Mouse (Mus musculus) forebrain, embryonic 16.5 days (tissue): ENCODE results near the gene Gng7. TPM values are rescaled to one million over a fixed set of nuclear protein-coding genes. Genes with fewer than 3 reads are reported as not detected.

Experiments used
- ATAC-seq: fragments of 200-750 bp; cut with Nextera tagmentation; 2 replicates; pipeline ENCODE4 v1.8.0; 2017; ENCODE audit warnings: mild to moderate bottlenecking, moderate library complexity
- H3K27ac ChIP-seq: fragments of 300-500 bp; sonication (generic); 2 replicates; pipeline ENCODE4 v1.5.1; 2014; ENCODE audit warnings: low read length, control low read depth
- H3K27me3 ChIP-seq: fragments of 300-500 bp; sonication (generic); replicated peaks from 2 replicates; pipeline ENCODE4 v1.6.1; 2014; ENCODE audit warnings: low read length; ENCODE audit not compliant: control insufficient read depth, insufficient read depth
- H3K36me3 ChIP-seq: fragments of 300-500 bp; sonication (generic); 2 replicates; pipeline ENCODE4 v1.6.1; 2014; ENCODE audit not compliant: control insufficient read depth, insufficient read depth
- H3K4me1 ChIP-seq: fragments of 300-500 bp; sonication (generic); replicated peaks from 2 replicates; pipeline ENCODE4 v1.6.1; 2014; ENCODE audit warnings: low read length; ENCODE audit not compliant: control insufficient read depth, insufficient read depth
- H3K4me2 ChIP-seq: fragments of 300-500 bp; sonication (generic); 2 replicates; pipeline ENCODE4 v1.6.1; 2014; ENCODE audit warnings: mild to moderate bottlenecking, low read length, control low read depth
- H3K4me3 ChIP-seq: fragments of 300-500 bp; sonication (generic); replicated peaks from 2 replicates; pipeline ENCODE4 v1.5.1; 2014; ENCODE audit warnings: mild to moderate bottlenecking, low read length, control low read depth
- H3K9ac ChIP-seq: fragments of 300-500 bp; sonication (generic); replicated peaks from 2 replicates; pipeline ENCODE4 v1.6.1; 2014; ENCODE audit warnings: low read depth, low read length, control low read depth
- H3K9me3 ChIP-seq: fragments of 300-500 bp; sonication (generic); 2 replicates; pipeline ENCODE4 v1.6.1; 2016; ENCODE audit warnings: low read length; ENCODE audit not compliant: control insufficient read depth
- WGBS: fragments of 180-500 bp; shearing (Covaris S2); extraction: QIAGEN DNeasy Blood & Tissue Kit; methylation state at CpG from one replicate; pipeline ENCODE4 v1.1.7; 2014; 5-methylcytosine and 5-hydroxymethylcytosine counted together
- polyA plus RNA-seq: library from polyadenylated mRNA; unstranded; fragments of >200 nt; fragmentation: Nextera tagmentation; extraction: Ambion mirVana; gene quantifications from 2 replicates; pipeline ENCODE4 v1.2.1, GENCODE M21; 2015

The Gng7 gene
- polyA plus RNA-seq, 1 experiment from 2014 or later = 47.4 TPM

- WGBS = 25% methylated on average over 31 of the region's 37 CpGs
- peak overlapping the region; percentile 4; the same call in 1 of the 2 replicates for H3K4me3 ChIP-seq
Observed at GRCm38 (mm10) chr10:80999362-81000196, 15.2 kb downstream of the Gng7 start.

DNA sequence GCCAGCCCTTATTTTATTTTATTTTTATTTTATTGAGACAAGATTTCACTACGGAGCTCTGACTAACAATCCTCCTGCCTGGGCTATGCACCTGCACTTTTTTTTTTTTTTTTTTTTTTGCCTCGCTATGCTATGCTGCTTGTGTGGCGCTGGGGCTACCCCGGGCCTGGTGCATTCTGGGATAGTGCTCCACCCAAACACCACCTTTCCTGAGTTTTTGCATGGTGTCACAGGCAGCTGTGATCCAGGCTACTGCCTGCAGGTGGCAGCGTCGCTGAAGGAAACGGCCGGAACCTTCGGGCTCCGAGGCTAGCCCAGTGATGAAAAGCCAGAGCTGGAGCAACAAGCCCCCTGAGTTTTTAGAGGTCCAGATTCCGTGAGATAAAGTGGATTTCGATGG is 16.0 kb downstream of the Gng7 start:
- H3K27me3 ChIP-seq = no peaks in the 10 kb centered on the region
- no peaks in the 10 kb centered on the region for H3K9me3 ChIP-seq
- H3K4me1 ChIP-seq = peaks cover 26% of the 10 kb centered on the region
- ATAC-seq = no peak
- no peak overlapping the region for H3K9ac ChIP-seq
- H3K4me2 ChIP-seq = no peak overlapping the region
- no peaks in the 10 kb centered on the region for H3K36me3 ChIP-seq
- no peak overlapping the region for H3K4me3 ChIP-seq
- no peak overlapping the region for H3K27ac ChIP-seq
- WGBS = 15% methylated on average over 12 of the region's 12 CpGs

More at GRCm38 (mm10) chr10:80999362-81000196, 15.2 kb downstream of the Gng7 start:
- H3K9ac ChIP-seq = 0 out of 2 replicates have a peak overlapping the region, but pooled peaks have one; percentile 7
- H3K4me1 ChIP-seq = peaks cover 26% of the 10 kb centered on the region
- H3K27ac ChIP-seq = no peak overlapping the region
- no peaks in the 10 kb centered on the region for H3K36me3 ChIP-seq
- no peaks in the 10 kb centered on the region for H3K27me3 ChIP-seq
- peak overlapping the region; percentile 44 for H3K4me2 ChIP-seq
- peak; percentile 78 for ATAC-seq
- H3K9me3 ChIP-seq = no peaks in the 10 kb centered on the region

- WGBS = 32% methylated on average over 14 of the region's 14 CpGs
- ATAC-seq = no peak
- no peak overlapping the region for H3K27ac ChIP-seq
- H3K4me1 ChIP-seq = peaks cover 26% of the 10 kb centered on the region
- no peaks in the 10 kb centered on the region for H3K9me3 ChIP-seq
- 0 out of 2 replicates have a peak overlapping the region, but pooled peaks have one; percentile 11 for H3K9ac ChIP-seq
- H3K4me2 ChIP-seq = no peak overlapping the region
- no peaks in the 10 kb centered on the region for H3K27me3 ChIP-seq
- H3K4me3 ChIP-seq = no peak overlapping the region
- H3K36me3 ChIP-seq = no peaks in the 10 kb centered on the region
Observed at GRCm38 (mm10) chr10:80998021-80998420, 16.7 kb downstream of the Gng7 start.

- 82% methylated on average over 8 of the region's 8 CpGs for WGBS
- no peaks in the 10 kb centered on the region for H3K27me3 ChIP-seq
- H3K9ac ChIP-seq = no peak overlapping the region
Observed at GRCm38 (mm10) chr10:80997332-80997731, 17.4 kb downstream of the Gng7 start.

DNA sequence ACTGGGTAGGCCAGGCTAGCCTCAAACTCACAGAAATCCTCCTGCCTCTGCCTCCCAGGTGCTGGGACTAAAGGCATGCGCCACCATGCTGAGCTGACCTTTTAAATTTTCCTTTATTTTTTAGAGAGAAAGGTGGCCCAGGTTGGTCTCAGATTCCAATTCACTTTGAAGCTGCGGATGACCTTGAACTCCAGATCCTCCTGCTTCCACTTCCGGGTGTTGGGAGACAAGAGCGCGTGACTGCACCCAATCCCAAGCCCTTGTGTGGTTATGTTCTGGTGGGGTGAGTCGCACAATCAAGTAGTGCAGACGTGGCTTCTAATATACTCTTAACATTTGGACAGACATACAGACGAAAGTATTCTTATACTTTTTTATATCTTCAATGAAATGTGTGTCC is 18.2 kb downstream of the Gng7 start:
- no peaks in the 10 kb centered on the region for H3K36me3 ChIP-seq
- no peak overlapping the region for H3K4me2 ChIP-seq
- peaks cover 24% of the 10 kb centered on the region for H3K4me1 ChIP-seq
- ATAC-seq = no peak
- H3K27ac ChIP-seq = no peak overlapping the region
- no peaks in the 10 kb centered on the region for H3K27me3 ChIP-seq
- H3K9ac ChIP-seq = no peak overlapping the region
- WGBS = 93% methylated on average over 8 of the region's 8 CpGs
- no peak overlapping the region for H3K4me3 ChIP-seq
- no peaks in the 10 kb centered on the region for H3K9me3 ChIP-seq

More at GRCm38 (mm10) chr10:80997332-80997731, 17.4 kb downstream of the Gng7 start:
- Histone ChIP-seq H3K9me3 (no peaks in the 10 kb centered on the region), H3K4me3 (no peak overlapping the region), H3K4me1 (peaks cover 26% of the 10 kb centered on the region), H3K4me2 (no peak overlapping the region), H3K27ac (no peak overlapping the region), H3K36me3 (no peaks in the 10 kb centered on the region)
- ATAC-seq = no peak

GRCm38 (mm10) chr10:80995091-80995632 is 19.6 kb downstream of the Gng7 start:
- H3K36me3 ChIP-seq = no peaks in the 10 kb centered on the region
- peak overlapping the region; percentile 37 for H3K4me2 ChIP-seq
- no peak overlapping the region for H3K27ac ChIP-seq
- H3K9ac ChIP-seq = peak overlapping the region; percentile 47
- WGBS = 10% methylated on average over 21 of the region's 21 CpGs
- H3K9me3 ChIP-seq = no peaks in the 10 kb centered on the region
- peak overlapping the region; percentile 20; the same call in 1 of the 2 replicates for H3K4me3 ChIP-seq
- H3K27me3 ChIP-seq = no peaks in the 10 kb centered on the region
- ATAC-seq = peak; percentile 42; the same call in 1 of the 2 replicates
- peaks cover 13% of the 10 kb centered on the region for H3K4me1 ChIP-seq

- WGBS = 64% methylated on average over 4 of the region's 4 CpGs
- peaks cover 9% of the 10 kb centered on the region for H3K4me1 ChIP-seq
- H3K36me3 ChIP-seq = no peaks in the 10 kb centered on the region
- no peaks in the 10 kb centered on the region for H3K27me3 ChIP-seq
- H3K4me3 ChIP-seq = no peak overlapping the region
- no peak overlapping the region for H3K27ac ChIP-seq
- no peak overlapping the region for H3K4me2 ChIP-seq
- H3K9ac ChIP-seq = peak overlapping the region; percentile 47
- ATAC-seq = no peak
- no peaks in the 10 kb centered on the region for H3K9me3 ChIP-seq
Observed at GRCm38 (mm10) chr10:80994621-80995020, 20.1 kb downstream of the Gng7 start.

DNA sequence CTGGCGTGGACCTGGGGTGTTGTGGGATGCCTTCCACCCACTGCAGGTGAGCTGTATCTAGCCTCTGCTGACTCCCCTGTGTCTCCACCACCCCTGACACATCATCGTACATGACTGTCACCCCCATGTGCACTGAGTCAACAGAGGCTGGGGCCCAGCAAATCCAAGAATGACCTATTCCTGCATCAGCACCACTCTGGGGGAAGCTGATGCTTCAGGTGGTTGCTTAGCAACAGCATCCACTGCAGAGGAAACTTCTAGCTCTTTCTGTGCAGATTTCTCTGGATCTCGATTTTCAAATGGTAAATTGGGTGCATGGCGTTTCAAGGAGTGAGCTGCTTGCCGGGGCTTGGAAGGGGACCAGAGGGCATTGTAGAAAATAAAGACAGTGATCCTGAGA is 21.5 kb downstream of the Gng7 start:
- Histone ChIP-seq H3K27ac (no peak overlapping the region), H3K27me3 (no peaks in the 10 kb centered on the region), H3K4me2 (no peak overlapping the region), H3K36me3 (no peaks in the 10 kb centered on the region), H3K4me3 (no peak overlapping the region), H3K9ac (no peak overlapping the region), H3K4me1 (peaks cover 6% of the 10 kb centered on the region), H3K9me3 (no peaks in the 10 kb centered on the region)
- no peak for ATAC-seq
- 53% methylated on average over 5 of the region's 5 CpGs for WGBS

DNA sequence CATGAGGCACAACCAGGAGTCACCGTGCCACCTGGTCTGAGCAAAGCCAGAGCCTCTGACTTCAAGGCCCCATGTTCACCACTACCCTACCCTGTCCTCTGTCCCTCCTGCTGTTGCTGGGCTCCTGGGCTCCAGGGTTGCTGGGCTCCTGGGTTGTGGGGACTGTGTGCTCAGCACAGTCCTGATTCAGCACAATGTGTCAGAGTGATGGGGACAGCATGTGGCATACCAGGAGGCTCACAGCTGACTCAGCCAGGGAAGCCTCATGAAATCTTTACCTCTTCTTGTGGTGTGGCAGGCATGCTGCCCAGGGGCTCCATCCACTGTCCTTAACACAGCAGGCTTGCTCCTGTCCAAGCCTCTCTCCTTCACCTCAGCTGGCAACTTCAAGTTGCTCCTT is 22.8 kb downstream of the Gng7 start:
- H3K4me1 ChIP-seq = peaks cover 6% of the 10 kb centered on the region
- H3K27me3 ChIP-seq = peaks cover 1% of the 10 kb centered on the region
- no peaks in the 10 kb centered on the region for H3K9me3 ChIP-seq
- no peaks in the 10 kb centered on the region for H3K36me3 ChIP-seq
- no peak overlapping the region for H3K9ac ChIP-seq
- no peak overlapping the region for H3K4me3 ChIP-seq
- ATAC-seq = no peak
- 72% methylated on average over 1 of the region's 1 CpGs for WGBS
- no peak overlapping the region for H3K4me2 ChIP-seq
- no peak overlapping the region for H3K27ac ChIP-seq
